Mouse (Mus musculus): ENCODE measurements around the gene Gla.

DNA sequence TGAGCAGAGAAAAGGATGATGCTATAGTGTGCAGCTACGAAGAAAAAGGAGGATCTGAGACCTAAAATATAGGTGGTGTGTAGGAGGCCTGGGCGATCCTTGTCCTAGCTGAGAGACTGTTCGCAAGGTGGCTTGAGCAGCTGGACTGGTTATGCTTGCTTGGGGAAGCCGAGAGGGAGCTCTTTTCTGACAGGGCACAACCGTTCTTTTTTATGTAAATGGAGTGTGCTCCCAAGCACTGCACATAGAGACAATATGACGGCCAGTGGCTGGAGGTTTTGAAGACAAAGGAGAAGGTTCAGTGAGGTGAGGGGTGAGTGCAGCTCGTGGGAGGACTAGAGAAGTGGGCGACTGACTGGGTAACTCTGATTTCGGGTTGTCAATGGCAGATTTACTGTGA is 18.8 kb upstream of the Gla start:
- TF ChIP-seq GATA1 (IDR thresholded peaks at IDR 0.05; ENCODE audit: low read length), result no peak
- no peak for TF ChIP-seq TAL1 (IDR thresholded peaks at IDR 0.05; ENCODE audit: low read length)

Measured in erythroblast, embryonic 14.5 days (primary cell).